Mouse (Mus musculus) spleen, adult 2 months (tissue): ENCODE data around the gene Ppip5k2. TPM values are rescaled to one million over a fixed set of nuclear protein-coding genes. Genes with fewer than 3 reads are reported as not detected.

Source experiments
- DNase-seq, 2 experiments: peaks; one replicate each; pipeline versions ENCODE4 v3.0.0 to v3.0.0-alpha.2; 2012 to 2021; ENCODE audit warnings: low spot score in 2 of 2, low read depth in 1 of 2
- H3K27ac ChIP-seq: fragments of 200-500 bp; 2 replicates; pipeline ENCODE4 v1.5.1; 2012; ENCODE audit warnings: low read length, inconsistent platforms; ENCODE audit not compliant: insufficient read depth
- H3K27me3 ChIP-seq: fragments of 200-500 bp; 2 replicates; pipeline ENCODE4 v1.6.1; 2012; ENCODE audit warnings: mild to moderate bottlenecking, moderate library complexity, low read length, inconsistent platforms; ENCODE audit not compliant: control insufficient read depth, insufficient read depth
- H3K36me3 ChIP-seq: fragments of 200-500 bp; 2 replicates; pipeline ENCODE4 v1.6.1; 2012; ENCODE audit warnings: mild to moderate bottlenecking, low read length, inconsistent platforms; ENCODE audit not compliant: control insufficient read depth, insufficient read depth
- H3K4me1 ChIP-seq: fragments of 200-500 bp; 2 replicates; pipeline ENCODE4 v1.6.1; 2011; ENCODE audit warnings: inconsistent platforms; ENCODE audit not compliant: control insufficient read depth, insufficient read depth, insufficient read length
- H3K4me3 ChIP-seq: fragments of 200-500 bp; 2 replicates; pipeline ENCODE4 v1.5.1; 2011; ENCODE audit warnings: mild to moderate bottlenecking, inconsistent platforms; ENCODE audit not compliant: insufficient read depth, insufficient read length; ENCODE audit errors: extremely low read depth
- CTCF ChIP-seq: fragments of 200-500 bp; IDR thresholded peaks from 2 replicates; pipeline ENCODE4 v1.5.1; 2011; ENCODE audit warnings: mild to moderate bottlenecking, inconsistent platforms; ENCODE audit not compliant: insufficient read depth, insufficient read length, insufficient replicate concordance; ENCODE audit errors: extremely low read depth
- POLR2A ChIP-seq: fragments of 200-500 bp; IDR thresholded peaks from 2 replicates; pipeline ENCODE4 v1.6.1; 2011; ENCODE audit warnings: low read depth, low read length, inconsistent platforms
- WGBS: fragments of 180-500 bp; shearing (Covaris S2); methylation state at CpG from one replicate; pipeline ENCODE4 v1.1.7; 2018; 5-methylcytosine and 5-hydroxymethylcytosine counted together
- polyA plus RNA-seq: library from polyadenylated mRNA; depleted of rRNA; stranded (reverse); fragments of >200 nt; gene quantifications from 2 replicates; pipeline ENCODE4 v1.2.3, GENCODE M21; 2012; rRNA removed

Gene Ppip5k2
- polyA plus RNA-seq, 1 experiment = 3.8 TPM

DNA sequence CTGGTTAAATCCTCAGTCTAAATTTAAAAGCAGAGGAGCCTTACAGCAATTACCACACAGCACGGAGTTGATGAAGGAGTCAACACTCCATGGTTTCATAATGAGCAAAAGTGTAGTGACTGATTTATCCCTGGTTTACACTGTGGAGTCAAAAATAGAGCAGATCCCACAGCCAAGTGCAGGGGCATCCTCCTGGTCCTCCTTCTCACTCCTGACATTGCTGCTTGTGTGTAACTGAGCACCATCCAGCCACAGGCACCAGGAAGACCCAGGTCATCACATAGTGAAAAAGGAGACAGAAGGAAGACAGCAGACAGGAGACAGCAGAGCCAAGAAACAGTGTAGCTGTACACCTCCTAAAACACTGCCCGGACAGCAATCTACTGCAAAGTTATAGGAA is 112.4 kb downstream of the Ppip5k2 start:
- DNase-seq = no peak
- Histone ChIP-seq H3K4me1 (peaks cover 12% of the 10 kb centered on the region), H3K36me3 (0 out of 2 replicates have a peak, but pooled peaks cover 1% of the 10 kb centered on the region), H3K27me3 (0 out of 2 replicates have a peak, but pooled peaks cover 2% of the 10 kb centered on the region), H3K4me3 (no peak overlapping the region), H3K27ac (no peak overlapping the region)
- TF ChIP-seq POLR2A = no peak
- TF ChIP-seq CTCF = no peak
- WGBS = 88% methylated on average over 2 of the region's 2 CpGs

DNA sequence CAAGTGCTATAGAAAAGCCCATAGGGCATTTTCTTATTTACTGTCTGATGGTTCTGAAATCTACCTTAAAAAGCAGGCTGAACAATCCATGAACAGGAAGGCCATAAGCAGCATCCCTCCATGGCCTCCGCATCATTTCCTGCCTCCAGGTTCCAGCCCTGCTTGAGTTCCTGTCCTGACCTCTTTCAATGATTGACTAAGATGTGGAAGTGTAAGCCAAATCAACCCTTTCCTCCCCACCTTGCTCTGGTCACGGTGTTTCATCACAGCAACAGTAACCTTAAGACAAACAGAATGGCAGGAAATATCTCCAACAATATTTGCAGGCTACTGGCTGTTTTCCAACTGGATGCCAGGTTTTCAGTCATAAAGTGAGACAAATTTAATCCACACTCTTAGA is 113.0 kb downstream of the Ppip5k2 start:
- Histone ChIP-seq H3K4me3 (no peak overlapping the region), H3K4me1 (peaks cover 8% of the 10 kb centered on the region), H3K27ac (no peak overlapping the region), H3K36me3 (0 out of 2 replicates have a peak, but pooled peaks cover 1% of the 10 kb centered on the region), H3K27me3 (0 out of 2 replicates have a peak, but pooled peaks cover 2% of the 10 kb centered on the region)
- DNase-seq = no peak
- WGBS = 60% methylated on average over 2 of the region's 2 CpGs
- TF ChIP-seq CTCF (no peak), POLR2A (no peak)

Other genes starting within 250 kb of the Ppip5k2 start
- gene D1Ertd622e, start 108.3 kb downstream of the Ppip5k2 start, polyA plus RNA-seq = 23.1 and 24.3 TPM in 2 replicates
- gene Gin1, start 239 bp downstream of the Ppip5k2 start, polyA plus RNA-seq = 1.1 and 1.3 TPM in 2 replicates